Mouse (Mus musculus): ENCODE measurements around the gene Ribc2.
A peak's percentile ranks its signal among the peaks of the same experiment; 100 is the strongest.

The Ribc2 gene

GRCm38 (mm10) chr15:85131275-85132192 is at the start of gene Ribc2, which contains the start of gene Smc1b:
Gene Ribc2 (plus strand): TSS chr15:85132078.
Gene Smc1b (minus strand): TSS chr15:85131964.
- no peak for DNase-seq (ENCODE audit: low spot score)

- DNase-seq (ENCODE audit: low spot score) = no peak
Measured at GRCm38 (mm10) chr15:85085641-85086040, 46.2 kb upstream of the Ribc2 start.

- no peak for DNase-seq (ENCODE audit: low spot score)
Measured at GRCm38 (mm10) chr15:85132193-85132520, 279 bp downstream of the Ribc2 start.

- no peak for DNase-seq (ENCODE audit: low spot score)
Measured at GRCm38 (mm10) chr15:85135143-85135542, 3.3 kb downstream of the Ribc2 start.

GRCm38 (mm10) chr15:85141290-85141689 is 9.4 kb downstream of the Ribc2 start:
- no peak for DNase-seq (ENCODE audit: low spot score)

GRCm38 (mm10) chr15:85142441-85142840 is 10.6 kb downstream of the Ribc2 start:
- no peak for DNase-seq (ENCODE audit: low spot score)

- DNase-seq (ENCODE audit: low spot score) = no peak
Measured at GRCm38 (mm10) chr15:85143161-85143560, 11.3 kb downstream of the Ribc2 start.

GRCm38 (mm10) chr15:85143747-85144146 is 11.9 kb downstream of the Ribc2 start:
- no peak for DNase-seq (ENCODE audit: low spot score)

- no peak for DNase-seq (ENCODE audit: low spot score)
Measured at GRCm38 (mm10) chr15:85144249-85144648, 12.4 kb downstream of the Ribc2 start.

- peak; percentile 5 for DNase-seq (ENCODE audit: low spot score)
Measured at GRCm38 (mm10) chr15:85151433-85151918, 19.6 kb downstream of the Ribc2 start.

- no peak for DNase-seq (ENCODE audit: low spot score)
Measured at GRCm38 (mm10) chr15:85152577-85152976, 20.7 kb downstream of the Ribc2 start.

- DNase-seq (ENCODE audit: low spot score) = no peak
Measured at GRCm38 (mm10) chr15:85154091-85154490, 22.2 kb downstream of the Ribc2 start.

GRCm38 (mm10) chr15:85156198-85156597 is 24.3 kb downstream of the Ribc2 start:
- DNase-seq (ENCODE audit: low spot score) = no peak

GRCm38 (mm10) chr15:85161416-85161815 is 29.5 kb downstream of the Ribc2 start:
- no peak for DNase-seq (ENCODE audit: low spot score)

GRCm38 (mm10) chr15:85162693-85163663 is 31.1 kb downstream of the Ribc2 start:
- no peak for DNase-seq (ENCODE audit: low spot score)

GRCm38 (mm10) chr15:85166433-85166933 is 34.6 kb downstream of the Ribc2 start:
- no peak for DNase-seq (ENCODE audit: low spot score)

GRCm38 (mm10) chr15:85167086-85167679 is 35.3 kb downstream of the Ribc2 start:
- no peak for DNase-seq (ENCODE audit: low spot score)

- no peak for DNase-seq (ENCODE audit: low spot score)
Measured at GRCm38 (mm10) chr15:85172054-85172453, 40.2 kb downstream of the Ribc2 start.

GRCm38 (mm10) chr15:85173425-85173824 is 41.5 kb downstream of the Ribc2 start:
- no peak for DNase-seq (ENCODE audit: low spot score)

- no peak for DNase-seq (ENCODE audit: low spot score)
Measured at GRCm38 (mm10) chr15:85174060-85174459, 42.2 kb downstream of the Ribc2 start.

GRCm38 (mm10) chr15:85177576-85177975 is 45.7 kb downstream of the Ribc2 start:
- DNase-seq (ENCODE audit: low spot score) = peak; percentile 92

GRCm38 (mm10) chr15:85178172-85178571 is 46.3 kb downstream of the Ribc2 start:
- no peak for DNase-seq (ENCODE audit: low spot score)

Data from c-Kit-positive CD71-positive TER-119-positive erythroid progenitor cells, embryonic 14.5 days (primary cell).